Mouse (Mus musculus) lung, postnatal 10 days (tissue): ENCODE measurements around the gene Hoxa1.

Experiments
- DNase-seq: peaks from one replicate; pipeline ENCODE4 v3.0.0; 2021

Hoxa1 gene

DNA sequence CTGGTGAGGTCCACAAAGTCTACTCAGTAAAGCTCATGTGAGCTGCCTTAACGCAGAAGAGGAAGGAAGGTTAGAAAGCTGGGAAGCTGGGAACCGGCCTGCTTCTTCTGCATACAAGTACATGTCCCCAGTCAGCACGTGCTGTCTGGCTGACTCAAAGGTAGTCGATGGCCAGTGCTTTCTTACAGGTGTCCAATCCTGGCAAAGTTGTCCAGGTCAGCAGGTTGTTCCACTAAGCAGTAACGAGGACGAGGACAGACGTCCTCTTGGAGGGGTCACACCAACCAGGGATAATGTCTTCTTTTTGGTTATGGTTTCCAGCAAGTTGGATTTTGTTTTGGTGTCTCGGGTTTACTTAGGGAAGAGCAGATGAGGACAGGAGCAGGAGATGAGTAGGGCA lies 31.8 kb upstream of the Hoxa1 start:
- DNase-seq = no peak

DNA sequence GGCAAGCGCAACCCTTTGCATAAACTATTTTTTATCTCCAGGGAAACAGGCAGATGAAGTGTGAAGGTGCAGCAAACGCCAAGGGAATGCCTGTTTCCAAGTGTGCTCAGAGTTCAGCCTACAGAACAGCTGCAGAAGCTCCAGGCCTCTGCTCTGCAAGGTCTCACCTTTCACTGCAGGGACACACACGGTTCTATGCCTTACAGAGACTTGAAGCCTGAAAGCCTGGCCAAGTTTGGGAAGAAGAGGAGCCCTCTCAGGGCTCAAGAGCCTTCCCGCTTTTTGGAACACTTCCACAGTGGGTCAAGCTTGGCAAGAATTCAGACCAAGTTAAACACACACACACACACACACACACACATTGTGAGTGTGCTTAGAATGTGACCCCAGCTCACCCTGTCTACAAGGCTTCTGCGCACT lies 31.1 kb upstream of the Hoxa1 start:
- peak; percentile 81 for DNase-seq

DNA sequence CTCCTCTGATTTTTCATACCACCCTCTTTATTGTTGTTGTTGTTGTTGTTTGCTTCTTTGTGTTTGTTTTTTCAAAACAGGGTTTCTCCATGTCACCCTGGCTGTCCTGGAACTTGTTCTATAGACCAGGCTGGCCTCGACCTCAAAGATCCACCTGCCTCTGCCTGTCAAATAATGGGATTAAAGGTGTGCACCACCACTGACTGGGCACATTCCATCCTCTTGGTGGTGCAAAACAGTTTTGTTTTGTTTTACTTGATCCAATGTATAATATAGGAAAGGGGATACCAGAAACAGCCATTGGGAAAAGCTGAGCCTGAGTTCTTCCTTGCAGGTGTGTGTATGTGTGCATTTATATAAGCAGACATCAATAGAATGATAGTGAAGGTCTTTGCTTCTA lies 28.4 kb upstream of the Hoxa1 start:
- no peak for DNase-seq

DNA sequence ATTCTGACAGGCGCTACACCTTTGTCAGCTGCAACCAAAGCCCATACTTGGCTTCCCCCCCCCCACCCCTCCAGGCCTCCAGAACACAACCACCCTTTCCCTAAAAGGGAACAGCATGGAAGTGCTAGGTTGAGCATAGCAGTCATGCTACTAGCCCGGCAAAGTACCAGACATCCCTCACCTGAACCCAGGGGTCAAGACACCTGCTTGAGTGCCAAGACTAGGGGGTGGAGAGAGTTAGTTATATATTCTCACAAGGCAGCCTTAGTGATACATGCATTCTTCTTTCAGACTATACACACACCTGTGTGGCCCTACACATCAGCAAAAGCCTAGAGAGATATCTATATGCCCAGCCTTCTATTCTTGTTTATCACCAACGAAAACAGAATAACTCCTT lies 27.7 kb upstream of the Hoxa1 start:
- no peak for DNase-seq

DNA sequence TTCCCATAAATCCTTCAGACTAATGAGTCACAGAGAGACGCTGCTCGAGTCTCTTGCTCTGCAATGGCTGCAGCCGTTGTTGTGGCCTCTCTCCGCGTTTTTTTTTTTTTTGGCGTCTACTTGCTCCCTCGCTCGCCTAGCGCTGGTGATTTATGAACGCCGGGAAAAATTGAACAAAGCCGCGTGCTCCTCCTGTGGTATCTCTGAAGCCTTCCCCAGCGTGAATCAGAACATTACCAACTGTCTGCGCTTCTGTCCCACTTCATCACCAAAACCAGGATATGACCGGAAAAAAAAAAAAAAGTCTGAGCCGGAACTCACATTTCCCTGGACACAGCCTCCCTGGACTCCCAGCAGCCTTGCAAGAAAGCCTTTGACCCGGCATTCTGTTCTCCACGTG lies 27.1 kb upstream of the Hoxa1 start:
- DNase-seq = peak; percentile 67

DNA sequence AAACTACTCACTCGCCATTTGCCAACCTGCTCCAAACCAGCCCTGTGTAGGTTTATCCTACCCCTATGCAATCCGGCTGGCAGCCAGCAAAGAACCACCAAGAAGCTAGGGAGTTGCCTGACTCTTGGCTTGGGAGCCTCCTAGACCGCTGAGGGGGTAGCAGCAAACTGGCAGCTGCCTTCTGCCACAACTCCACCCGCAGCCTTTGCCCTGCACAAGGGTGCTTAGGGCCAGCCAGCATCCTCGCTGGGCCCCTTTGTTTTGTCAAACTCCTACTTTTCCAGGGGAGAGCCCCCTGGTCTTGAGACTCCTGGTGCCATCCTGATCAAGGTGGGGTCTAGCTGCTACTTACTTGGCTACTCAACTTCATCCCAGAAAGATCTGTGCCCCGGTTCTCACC lies 26.6 kb upstream of the Hoxa1 start:
- DNase-seq = no peak

DNA sequence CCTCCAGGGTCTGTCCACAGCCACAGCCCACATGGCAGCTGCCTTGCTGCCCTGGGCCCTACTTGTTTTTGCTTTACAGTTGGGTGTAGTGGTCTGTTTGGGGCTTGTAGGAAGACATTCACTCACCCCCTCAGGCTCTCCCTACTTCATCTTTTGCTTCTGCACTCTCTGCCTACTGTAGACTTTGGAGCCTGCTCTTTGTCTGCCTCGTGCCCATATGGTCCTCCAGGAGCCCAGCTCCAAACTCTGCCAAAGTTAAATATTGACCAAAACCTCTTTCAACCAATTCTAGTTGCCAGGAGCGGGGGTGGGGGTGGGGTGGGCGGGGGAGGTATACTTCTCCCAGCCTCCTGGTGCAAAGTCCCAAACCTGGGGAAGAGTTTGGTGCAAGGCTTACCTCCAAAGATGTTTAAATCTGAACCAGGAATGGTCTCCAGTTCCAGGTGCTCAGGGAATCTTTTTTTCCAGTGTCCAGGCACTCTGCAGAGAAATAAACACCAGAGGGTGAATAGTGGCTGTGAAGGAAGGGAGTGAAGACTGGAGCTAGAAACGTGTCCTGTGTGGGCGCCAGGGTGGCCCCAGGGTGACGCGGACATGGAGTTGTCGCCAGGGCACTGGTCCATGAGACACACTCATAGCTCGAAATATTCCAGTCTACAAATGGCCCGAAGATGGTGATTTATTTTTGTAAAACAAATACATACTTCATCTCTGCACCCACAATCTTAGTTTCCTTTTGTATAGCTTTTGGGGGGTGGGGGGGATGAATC lies 25.4 kb upstream of the Hoxa1 start:
- DNase-seq = peak; percentile 68

DNA sequence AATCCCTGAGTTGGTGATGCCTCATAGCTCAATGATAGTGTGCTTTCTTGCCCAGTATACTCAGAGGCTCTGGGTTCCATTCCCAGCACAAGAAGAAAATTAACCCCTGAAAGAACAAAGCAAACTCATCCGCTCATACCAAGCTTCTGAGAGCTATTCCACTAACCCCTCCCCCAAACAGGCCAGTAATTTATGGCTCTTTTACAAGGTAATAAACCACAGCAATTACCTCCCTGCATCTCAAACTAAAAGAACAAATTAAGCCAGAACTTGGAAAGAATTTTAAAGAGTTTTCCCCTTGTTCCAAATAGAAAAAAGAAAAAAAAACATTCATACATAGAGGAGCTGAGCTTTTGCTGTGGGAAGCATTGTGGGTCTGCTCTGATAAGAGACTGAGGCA lies 24.7 kb upstream of the Hoxa1 start:
- no peak for DNase-seq

DNA sequence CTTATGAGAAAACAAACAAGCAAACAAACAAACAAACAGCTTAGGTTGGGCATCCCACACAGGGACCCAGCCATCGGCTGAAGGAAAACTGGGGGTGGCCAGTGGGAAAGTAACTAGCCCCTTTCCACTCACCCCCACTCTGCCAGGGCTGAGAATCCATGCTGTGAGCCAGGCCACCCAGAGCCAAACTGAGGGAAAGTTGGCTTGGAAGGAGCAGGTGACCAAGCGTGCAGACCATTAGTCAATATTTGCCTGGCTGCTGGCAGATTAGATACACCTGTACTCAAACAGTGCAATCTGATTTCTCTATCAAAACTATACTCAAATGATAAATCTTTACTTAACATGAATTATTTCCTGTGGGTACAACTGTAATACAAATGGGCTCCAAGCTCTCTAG lies 23.9 kb upstream of the Hoxa1 start:
- DNase-seq = no peak

DNA sequence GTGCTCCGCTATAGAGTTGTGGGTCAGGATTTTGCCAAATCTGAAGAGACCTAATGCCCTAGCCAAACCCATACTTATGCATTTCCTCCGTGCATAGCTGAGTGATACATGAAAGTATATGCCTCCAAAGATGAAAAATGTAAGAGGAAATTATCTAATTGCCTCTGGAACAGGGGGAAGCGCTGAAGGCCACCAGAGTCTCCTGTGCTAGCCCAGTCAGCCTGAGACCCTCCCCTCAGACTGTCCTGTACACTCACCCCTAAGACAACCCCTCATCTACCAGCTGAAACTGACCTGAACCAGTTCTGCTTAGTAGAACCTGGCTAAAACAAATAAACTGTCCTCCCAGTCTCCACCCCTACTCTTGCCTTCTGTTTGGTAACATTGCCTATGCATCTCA lies 22.6 kb upstream of the Hoxa1 start:
- DNase-seq = no peak

DNA sequence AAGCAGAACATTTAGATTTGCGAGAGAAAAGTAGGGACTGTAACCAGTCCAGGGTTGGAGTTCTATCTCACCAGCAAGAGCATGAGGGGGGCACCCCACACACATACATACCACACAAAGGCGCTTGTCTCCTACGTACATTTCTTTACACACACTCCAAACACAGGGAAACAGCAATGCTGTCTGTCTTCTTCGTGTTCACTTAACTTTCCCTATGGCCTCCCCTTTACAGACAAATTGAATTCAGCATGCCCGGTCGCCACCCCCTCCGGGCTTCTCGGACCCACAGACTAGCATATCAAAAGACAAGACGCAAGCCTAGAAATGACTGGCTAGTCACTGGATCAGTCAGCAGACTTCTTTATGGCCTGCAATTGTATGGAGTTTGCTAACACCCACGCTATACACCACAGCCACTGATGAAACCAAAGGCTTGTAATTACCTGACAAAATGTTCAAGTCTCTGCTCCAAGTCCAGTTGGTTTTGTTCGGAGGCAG lies 22.1 kb upstream of the Hoxa1 start:
- no peak for DNase-seq

DNA sequence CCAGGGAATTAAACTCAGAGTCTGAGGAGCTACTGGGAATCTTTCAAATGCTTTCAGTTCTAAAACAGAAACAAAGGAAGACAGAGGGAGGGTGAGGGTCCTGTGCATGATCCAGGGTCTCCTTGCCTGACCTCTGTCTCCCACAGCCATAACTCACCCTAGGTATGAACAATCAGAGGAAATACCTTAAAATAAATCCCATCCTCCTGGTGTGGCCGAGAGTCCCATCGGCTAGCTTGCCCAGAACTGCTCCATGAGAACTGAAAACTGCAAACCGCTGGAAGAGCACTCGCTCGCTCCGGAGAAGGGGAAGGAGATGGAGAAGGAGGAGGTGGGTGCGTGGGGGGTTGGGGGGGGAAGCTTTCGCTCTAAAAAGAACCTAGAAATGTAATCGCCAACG lies 21.6 kb upstream of the Hoxa1 start:
- peak; percentile 31 for DNase-seq

DNA sequence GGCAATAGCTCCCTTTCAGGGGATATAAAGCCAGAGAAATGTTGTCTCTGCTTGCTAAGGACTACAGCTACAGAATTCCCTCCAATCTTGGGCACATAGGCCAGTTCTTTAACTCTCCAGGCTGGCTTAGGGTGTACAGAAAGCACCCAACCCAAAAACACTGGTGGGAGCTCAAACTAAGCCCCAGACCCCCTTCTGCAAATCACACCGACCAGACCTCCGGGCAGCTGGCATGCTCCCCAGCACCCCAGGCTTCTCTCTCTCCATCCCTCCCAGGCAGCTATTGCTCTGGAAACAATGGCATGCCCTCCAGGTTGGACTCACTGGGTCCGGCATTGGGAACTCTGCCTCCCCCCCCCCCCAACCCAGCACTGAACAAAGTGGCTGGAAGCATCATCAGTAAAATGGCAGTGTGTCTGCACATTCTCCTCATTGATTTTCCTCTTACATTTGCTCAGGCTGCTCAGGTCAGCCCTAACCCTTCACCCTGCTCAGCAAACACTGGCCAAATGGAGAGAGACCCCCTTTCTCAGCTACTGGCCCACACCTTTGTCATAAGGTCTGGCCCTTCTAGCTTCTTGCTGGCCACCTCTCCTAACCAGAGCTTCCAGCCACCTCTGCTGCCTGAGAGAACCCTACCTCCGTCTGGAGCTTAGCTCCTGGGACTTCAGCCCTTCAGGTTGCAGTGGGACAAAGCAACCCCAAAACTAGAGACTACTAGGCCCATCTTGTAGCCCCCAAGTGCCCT lies 21.0 kb upstream of the Hoxa1 start:
- peak; percentile 39 for DNase-seq

DNA sequence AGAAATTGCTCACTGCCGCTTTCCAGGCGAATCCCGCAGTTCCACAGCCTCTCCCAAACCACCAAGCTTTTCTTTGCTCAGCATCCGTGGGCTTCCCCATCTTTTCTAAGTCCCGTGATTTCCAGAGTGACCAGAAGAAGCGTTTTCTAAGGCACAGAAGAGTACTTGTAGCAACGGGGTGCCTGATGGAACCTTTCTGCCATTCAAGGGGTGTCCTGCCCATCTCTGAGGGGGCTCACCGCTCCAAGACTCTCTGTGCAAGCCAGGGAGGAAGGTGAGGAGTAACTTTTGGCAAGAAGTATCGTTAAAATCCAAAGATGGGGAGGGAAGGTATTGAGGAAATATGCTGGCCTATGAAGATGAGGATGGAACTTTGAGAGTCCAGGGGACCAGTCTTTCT lies 19.7 kb upstream of the Hoxa1 start:
- DNase-seq = no peak

DNA sequence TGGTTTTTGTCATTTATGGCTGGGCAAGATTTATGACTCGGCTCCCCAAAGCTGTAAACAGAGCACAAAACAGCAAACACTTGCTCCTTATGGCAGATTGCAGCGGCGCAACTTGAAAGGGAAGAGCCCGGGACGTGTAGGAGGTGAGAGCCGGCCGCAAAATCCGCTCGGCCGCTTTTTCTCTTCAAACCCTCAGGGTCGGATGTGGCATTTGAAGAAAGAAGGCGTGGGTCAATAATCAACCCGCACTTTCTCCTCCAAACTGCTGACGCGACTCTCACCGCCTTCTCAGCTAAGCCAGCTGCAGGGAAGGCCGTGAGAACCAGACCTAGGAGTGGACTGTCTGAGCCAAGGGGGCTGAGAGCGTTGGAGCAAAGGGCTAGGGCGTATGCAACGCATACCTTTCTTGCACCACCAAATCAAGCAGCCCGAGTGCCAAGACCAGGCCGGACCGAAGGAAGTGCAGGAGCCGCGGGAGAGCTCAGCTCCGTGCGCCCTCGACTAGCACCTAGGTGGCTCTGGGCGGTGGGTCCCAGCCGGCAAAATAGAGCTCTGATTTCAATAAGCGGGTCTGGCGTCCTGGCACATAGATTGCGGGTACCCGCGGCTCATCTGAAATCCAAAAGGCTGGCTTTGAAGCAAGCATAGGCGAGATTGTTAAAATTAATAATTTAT lies 19.1 kb upstream of the Hoxa1 start, which contains the start of gene 5730596B20Rik:
5730596B20Rik (plus strand) TSS at position 438 of the 675 bp plus-strand sequence.
- DNase-seq = peak; percentile 60

DNA sequence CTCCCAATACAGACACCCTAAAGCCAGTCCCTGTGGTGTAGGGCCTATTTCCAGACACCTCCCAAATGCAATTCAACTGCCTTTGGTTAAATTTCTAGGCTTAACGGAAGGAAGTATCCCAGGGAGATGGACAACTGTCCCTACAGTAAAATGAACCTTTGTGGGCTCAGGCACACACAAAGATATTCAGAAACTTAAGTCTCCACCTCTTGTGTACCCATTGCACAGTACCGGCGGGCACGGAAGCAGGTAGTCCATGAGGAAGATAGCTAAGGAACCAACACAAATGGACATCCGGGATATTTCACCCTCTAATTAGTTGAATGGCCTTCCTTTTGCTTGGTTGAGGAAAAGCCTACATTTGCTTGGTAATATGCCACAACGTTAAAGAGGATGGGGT lies 18.3 kb upstream of the Hoxa1 start:
- DNase-seq = no peak

DNA sequence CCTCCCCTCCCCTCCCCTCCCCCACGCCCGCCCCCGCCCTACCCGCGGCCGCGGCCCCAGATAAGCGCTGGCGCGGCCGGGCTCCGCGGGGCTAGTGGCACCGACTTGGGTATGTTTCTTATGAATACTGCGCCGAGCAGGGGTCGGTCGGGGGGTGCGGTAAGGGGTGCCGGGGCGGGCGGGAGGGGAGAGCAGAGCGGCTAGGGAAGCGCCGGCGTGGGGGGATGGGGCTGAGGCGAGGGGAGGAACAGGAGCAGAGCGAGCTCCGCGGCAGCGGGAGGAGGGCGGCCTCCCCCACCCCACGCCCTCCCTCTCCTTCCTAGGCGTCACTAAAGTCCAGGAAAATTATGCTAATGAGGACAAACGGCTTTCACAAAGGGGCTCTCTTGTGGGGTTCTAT lies 17.7 kb upstream of the Hoxa1 start:
- peak; percentile 89 for DNase-seq

DNA sequence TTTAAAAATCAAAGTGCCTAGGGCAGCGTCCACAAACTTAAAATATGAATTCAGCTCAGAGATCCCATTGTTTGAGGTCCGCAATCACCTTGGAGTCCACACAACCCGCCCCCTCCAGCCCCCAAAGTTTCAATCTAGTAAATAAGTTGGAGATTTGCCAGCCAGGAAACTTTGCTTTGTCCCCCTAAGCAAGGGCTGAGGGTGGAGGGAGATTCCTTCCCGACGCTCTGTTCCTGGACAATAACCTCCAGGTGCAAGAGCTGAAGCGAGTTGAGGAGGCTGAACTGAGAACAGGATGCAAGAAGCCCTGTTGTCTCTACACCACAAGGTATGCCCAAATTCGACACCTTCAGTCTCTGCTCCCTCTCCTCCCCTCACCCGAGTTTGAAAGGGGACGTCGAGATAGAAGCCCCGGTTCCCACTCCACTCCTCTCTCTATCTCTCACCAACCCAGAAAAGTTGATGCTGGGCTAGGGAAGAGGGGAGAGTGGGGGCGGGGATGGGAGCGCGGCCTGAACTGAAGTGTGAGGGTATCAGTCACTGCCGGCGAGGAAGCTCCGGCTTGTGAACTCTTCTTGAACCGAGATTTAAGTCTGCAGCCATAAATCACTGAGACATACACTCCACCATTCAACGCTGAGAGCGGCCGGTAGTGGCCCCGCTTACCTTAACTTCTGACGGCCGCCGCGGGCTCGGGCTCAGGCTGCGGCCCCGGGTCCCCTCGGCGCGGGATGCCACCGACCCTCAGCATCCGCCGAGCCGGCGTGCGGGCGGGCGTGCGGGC lies 17.0 kb upstream of the Hoxa1 start:
- DNase-seq = peak; percentile 82

DNA sequence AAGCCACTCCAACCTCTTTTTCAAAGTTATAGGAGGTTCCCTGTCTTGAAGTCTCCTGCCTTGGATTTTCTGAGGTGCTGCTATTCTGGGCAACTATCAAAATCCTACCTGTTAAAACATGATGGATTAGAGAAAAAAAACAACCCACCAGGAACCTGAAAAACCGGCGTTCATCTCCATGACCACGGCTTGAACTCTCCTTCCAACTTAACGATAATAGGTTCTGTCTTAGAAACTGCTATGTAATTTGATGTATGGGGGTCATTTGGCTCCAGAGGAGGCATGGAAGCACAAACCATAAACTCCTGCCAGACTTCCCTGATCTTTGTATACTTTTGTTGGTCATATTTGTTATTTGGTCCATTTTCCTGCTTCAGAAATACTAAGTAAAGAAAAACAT lies 15.5 kb upstream of the Hoxa1 start:
- DNase-seq = no peak

DNA sequence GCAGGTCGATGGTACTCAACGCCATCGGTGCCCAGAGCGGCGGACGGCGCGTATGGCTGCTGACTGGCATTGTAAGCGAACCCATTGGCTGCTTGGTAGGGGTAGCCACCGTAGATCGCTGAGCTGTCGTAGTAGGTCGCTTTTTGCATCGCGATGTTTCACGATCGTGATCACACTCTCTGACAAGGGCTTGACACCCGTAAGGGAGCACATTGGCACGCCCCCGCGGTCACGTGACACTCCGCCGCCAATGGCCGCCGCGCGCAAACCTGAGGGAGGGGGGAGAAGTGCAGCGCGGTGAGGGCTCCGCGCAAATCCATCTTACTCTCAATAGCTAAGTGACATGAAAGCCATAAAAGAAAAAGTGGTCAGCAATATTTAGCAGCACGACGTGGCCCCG lies 14.4 kb upstream of the Hoxa1 start:
- peak; percentile 98 for DNase-seq

DNA sequence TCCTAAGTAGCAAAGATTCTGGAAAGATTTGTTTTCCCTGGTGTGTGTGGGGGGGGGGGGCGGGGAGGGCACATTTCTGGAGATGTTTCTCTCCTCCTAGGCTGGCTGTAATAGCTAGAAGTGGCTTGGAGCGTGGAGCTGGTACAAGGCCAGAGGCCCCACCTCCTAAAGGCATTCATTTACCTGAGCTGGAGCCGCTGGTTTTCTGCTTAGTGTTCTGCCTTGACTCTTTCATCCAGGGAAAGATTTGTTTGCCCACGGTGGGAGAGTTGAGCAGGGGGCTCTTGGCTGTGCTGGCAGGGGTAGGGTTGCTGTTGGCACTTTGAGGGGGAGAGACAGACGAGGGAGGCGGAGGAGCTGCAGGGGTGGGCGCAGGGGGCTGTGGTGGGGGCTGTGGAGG lies 13.8 kb upstream of the Hoxa1 start:
- DNase-seq = no peak

DNA sequence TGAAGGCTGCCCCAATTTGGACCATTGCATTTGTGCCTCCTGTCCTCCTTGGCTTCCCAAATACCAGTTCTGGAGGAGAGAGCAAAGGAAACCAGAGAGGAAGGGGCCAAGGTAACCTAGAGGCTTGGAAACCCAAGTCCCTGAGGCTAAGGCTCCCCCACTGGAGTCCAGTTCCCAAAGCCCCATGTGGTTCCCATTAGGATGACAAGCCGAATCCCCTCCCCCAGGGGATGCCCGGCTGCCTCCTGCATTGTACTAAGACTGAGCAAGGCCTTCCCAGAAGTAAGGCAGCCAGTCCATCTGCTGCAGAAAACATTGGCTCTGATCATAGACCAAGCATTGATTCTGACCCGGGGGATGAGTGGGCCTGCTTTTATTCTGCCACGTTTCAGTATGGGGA lies 13.2 kb upstream of the Hoxa1 start:
- DNase-seq = peak; percentile 74

DNA sequence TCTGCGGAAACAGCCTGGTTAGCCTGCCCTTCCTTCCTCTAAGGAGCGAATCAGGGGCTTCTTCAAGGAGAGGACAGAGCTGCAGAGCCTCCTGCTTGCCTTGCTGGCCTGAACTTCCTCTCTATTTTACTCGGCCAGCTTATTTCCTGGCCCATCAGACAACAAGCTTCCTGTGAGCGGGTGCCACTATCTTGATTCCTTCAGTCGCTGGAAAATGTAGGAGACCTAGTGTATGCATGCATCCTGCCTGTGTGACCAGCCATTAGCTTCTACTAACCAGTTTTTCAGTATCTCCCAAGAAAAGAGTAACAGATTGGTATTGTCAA lies 12.7 kb upstream of the Hoxa1 start:
- no peak for DNase-seq
